Mouse (Mus musculus) cerebellum, adult 2 months (tissue): Measurements from ENCODE around the gene Hectd4.

Source experiments
- CTCF ChIP-seq: fragments of 200-500 bp; IDR thresholded peaks from 2 replicates; pipeline ENCODE4 v1.5.1; 2011; ENCODE audit warnings: low read depth, mild to moderate bottlenecking, control low read depth, low read length, moderate library complexity, borderline replicate concordance; ENCODE audit not compliant: insufficient read depth
- POLR2A ChIP-seq: fragments of 200-500 bp; IDR thresholded peaks from 2 replicates; pipeline ENCODE4 v1.6.1; 2011; ENCODE audit warnings: low read length, control low read depth, borderline replicate concordance; ENCODE audit not compliant: insufficient read depth

- TF ChIP-seq CTCF = no peak
- no peak for TF ChIP-seq POLR2A
Measured at GRCm38 (mm10) chr5:121243676-121244364, 23.8 kb downstream of the Hectd4 start.
